Mouse (Mus musculus) ovary, postnatal 36 days (tissue): ENCODE data around the gene Zfp169.
"Not testable (repeated sequence)": the region's sequence is repeated elsewhere in the genome, so short reads cannot be mapped to it uniquely, and the experiment has no call there.

Experiments
- DNase-seq: peaks from one replicate; pipeline ENCODE4 v3.0.0; 2022; ENCODE audit warnings: low spot score, mixed read lengths

Zfp169 gene

DNA sequence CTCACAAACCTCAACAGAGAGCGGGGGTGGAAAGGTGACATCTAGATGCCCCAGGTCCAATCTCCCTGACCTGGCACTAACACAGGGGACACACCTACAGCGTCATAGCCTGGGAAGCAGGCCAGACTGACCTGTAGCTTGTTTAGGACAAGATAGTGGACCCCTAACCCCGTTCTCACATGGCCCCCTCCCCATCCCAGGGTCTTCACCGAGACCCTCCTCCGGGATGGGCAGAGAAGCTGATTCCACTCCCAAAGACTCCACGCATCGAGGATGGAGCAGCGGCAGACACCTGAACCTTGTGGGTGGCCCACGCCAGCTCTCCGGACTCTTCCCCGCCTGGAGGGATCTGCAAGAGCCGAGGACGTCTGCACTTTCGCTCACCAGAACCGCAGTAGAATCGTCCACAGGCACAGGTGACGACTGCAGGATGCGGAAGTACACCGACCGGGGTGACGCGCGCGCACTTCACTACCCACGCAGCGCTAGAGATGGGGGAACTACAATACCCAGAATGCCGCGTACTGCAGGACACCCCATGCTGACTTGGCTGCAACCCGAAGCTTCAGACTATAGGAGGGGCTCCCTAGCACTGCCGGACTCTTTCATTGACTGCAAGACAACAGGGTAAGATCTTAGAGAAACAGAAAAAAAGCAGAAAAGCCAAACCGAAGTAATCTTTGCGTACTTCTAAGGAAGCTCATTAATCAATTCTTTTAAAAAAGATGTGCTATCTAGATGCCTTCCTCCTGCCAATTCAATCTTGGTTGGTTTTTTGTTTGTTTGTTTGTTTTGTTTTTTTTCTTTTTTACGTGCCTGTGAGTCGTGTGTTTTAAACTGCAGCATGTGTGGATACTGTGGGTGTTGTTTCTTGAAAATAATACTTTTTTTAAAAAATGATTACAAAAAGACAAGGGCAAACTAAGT, at the start of gene Zfp169, which contains the start of gene A830005F24Rik:
Zfp169 (minus strand) TSS at position 449 of the 927 bp plus-strand sequence.
A830005F24Rik (plus strand) TSS at position 568 of the 927 bp plus-strand sequence.
- DNase-seq = peak; percentile 75

DNA sequence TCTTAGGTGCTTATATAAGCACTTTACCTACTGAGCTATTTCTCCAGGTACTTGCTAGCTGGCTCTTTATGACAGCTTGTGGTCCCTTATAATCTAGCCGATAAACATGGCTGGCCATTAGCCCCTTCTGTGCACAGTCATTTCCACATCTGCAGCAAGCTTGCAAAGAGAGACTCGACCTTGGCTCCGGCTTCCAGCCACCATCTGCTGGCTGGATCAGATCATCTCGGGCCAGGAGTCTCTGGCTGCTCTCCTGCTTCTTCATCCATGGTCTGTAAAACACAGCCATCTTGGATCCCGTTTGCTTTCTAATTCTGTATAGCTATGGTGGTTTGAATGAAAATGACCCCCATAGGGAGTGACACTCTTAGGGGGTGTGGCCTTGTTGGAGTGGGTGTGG, 49.1 kb upstream of the Zfp169 start:
- DNase-seq = no peak

DNA sequence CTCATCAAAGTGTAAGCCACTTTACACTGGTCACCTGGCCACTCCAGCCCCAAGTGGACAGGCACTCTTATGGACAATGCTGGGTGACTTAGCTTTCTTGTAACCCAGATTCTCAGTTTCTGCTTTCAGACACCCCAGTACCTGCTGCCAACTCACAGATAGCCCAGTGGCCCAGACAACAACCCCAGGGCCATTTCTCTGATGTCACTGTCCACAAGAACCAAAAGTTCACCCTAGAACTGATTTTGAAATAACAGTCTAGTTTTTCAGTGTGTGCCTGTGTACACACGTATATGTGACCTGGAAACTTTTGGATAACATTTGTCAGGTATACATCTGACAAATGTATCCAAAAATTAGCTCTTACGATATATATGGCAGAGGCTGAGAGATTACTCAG, 48.2 kb upstream of the Zfp169 start:
- no peak for DNase-seq

DNA sequence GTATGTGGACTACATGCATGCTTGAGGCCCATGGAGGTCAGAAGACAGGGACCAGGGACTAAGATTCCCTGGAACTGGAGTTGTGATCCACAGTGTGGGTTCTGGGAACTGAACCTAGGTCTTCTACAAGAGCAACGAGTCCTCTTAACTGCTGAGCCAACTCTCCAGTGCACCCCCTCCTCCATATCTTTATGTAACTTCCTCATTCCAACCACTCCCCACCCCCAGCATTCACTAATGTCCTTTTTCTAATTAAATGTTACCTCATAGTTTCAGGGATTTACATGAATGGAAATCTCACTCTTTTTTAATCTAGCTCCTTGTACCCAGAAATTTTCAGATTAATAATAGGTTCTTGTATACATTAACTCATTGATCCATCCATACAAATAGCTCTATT, 42.7 kb upstream of the Zfp169 start:
- DNase-seq = no peak

DNA sequence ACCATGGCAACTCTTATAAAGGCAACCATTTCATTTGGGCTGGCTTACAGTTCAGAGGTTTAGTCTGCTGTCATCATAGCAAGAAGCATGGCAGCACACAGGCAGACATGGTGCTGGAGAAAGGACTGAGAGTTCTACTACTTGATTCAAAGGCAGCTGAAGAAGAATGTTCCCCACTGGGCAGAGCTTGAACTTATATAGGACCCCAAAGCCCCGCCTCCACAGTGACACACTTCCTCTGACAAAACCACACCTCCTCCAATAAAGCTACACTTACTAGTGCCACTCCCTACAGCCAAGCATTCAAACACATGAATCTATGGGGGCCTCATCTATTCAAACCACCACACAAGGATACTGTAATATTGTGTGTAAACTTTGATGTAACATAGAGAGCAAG, 41.3 kb upstream of the Zfp169 start:
- DNase-seq = no peak

DNA sequence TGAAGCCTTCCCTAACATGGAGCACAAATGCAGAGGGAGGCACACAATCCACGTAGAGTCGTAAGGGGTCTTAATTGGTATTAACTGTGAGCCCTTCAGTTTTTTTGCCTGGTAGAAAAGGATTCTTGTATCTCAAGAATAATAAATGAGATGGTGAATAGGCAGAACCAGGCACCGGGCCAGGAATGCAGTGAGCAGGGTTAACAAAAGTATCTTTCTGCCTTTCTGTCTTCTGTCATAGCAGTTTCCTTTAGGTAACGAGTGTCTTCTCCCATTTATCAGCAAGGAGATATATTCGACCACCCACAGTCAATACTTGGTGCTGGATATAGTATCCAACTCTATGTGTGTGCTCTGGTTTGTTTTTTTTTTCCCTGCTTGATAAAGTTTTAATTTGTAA, 40.3 kb upstream of the Zfp169 start:
- DNase-seq = no peak

DNA sequence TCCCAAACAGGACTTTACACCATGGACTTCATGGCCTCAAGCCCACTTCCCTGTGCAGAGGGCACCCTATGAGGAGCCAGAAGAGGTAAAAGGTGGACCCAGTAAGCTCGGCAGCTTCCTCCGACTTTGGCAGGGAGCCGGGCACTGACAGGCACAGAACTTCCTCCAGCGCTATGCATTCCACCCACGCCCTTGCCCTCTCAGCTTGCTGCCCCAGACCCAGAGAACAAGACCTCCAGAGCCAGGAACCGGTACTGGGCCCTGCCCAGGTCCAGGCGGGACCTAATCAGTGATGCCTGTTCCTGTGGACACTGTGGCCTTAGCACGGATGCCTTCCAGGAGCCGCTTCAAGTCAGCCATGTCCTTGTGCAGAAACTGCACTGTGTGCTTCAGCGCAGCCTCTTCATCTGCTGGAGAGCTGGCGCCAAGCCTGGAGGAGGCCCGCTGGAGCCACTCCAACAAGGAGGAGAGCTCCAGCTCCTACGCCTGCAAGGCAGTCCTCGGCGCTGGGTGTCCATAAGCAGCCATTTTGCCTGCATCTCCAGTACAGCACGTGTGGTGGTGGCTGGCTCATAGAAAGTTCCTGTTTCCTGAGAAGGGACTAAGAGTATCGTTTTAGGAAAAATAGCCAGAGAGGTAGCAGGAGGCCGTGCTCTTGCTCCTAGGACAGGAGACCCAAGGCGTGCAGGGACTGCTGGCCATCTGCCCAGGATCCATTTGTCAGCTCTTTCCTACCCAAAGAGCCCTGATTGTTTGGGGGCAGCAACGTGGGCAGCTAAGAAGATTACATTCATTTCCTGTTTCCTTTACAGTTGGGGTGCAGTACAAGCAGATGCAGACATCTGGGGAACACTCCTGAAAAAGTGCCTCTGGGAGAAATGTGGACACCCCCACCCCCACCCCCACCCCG, 39.2 kb upstream of the Zfp169 start:
- peak; percentile 94 for DNase-seq

DNA sequence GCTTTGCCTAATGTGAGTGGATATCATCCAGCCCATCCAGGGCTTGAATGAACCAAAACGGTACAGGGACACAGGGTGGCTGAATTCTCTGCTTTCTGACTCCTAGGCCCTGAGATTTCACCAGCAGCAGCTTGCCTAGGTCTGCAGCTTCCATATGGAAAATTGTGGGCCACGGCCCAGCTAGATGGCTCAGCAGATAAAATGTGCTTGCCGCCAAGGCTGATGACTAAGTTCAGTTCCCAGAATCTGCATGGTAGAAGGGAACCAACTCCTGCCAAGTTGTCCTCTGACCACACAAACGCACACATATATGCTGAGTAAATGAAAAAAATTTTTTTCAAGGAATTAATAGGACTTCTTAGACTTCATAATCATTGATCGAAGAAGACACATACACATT, 35.0 kb upstream of the Zfp169 start:
- no peak for DNase-seq

DNA sequence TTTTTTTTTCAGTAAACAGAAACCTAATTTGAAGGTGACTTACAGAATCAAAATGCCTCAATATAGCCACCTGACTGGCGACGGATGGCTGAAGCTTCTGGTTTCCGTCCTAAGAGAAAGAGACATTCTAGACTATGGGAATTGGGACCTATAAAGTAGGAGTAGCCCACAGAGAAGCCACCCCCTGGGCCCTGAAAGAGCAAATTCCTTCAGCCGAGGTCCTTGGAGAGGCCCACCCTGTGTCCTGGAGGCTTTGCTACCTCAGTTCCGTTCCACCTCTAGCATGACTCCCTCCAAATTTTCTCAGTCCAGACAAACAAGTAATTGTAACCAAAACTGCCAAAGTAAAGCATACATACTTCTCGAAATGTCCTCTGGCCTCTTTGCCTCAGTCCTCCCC, 34.4 kb upstream of the Zfp169 start:
- DNase-seq = no peak

DNA sequence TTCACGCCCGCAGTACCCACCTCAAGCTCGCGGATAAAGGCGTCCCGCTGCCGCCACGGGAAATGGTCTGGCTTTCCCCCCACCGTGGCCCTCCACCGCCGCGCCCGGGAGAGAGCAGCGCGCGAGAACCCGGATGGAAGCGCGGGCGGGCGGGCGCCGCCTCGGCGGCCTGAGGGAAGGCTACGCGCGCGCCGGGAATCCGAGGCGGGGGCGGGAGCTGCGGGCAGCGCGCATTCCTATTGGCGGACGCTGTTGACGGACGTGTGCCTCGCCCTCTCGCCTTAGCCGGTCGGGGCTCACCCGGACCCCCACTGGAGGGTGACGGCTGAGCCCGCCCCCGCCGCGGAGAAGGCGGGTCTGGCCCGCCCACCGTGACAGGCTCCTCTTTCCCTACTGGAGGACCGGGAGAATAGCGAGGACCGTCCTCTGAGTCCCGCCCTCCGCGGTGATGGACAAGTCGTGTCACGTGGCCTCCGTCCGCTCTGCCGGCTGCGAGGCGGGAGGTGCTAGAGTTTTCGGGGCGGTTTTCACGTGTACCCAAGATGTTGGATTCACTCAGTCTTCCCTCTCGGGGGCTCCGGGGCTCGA, 33.2 kb upstream of the Zfp169 start:
- peak; percentile 100 for DNase-seq

DNA sequence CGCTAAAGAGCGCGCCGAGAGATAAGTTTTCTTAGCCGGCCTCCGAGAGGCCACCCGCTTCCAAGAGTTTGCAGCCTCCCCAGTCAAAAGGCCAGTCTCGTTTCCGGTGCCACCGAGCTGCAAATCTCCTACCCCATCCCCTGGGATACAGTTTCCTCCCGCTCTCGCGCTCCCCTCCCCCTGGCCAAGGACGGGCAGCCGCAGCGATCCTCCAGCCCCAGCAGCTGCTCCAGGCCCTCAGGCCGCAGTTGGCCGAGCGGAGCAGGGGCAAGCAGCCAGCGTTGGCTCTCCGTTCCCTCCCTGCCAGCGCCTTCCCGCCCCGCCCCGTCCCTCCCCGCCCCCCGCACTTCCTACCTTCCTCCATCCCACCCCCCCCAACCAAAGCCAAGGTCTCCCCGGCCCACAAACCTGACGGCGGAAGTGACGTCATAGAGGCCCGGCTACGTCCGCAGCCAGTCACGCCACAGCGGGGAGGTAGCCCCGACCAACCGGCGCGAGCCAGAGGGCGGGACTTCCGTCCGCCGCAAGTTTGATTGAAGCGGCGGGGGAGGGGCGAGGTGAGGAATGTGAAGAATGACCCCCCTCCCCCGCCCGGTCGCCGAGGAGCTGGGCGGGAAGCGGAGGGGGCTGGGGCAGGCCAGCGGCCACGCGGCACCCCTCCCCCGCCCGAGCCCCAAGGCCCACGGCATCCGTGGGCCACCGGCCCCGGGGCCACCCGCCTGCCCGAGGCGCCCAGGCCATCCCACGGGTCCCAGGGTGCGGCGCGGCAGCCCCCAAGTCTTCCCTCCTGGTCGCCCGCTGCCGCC, 32.4 kb upstream of the Zfp169 start:
- peak; percentile 97 for DNase-seq

DNA sequence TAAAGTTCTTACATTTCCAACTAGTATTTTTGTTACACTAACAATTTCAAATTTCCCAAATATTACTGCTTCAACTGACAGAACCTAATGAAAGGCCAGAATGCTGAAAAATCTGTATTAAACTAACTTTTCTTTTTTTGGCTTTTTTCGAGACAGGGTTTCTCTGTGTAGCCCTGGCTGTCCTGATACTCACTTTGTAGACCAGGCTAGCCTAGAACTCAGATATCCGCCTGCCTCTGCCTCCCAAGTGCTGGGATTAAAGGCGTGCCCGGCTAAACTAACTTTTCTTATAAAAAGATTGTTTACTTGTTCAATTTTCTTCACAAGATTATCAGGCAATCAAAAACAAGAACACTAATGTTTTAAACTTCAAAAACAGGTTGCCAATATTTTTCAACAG, 31.6 kb upstream of the Zfp169 start:
- DNase-seq = no peak

DNA sequence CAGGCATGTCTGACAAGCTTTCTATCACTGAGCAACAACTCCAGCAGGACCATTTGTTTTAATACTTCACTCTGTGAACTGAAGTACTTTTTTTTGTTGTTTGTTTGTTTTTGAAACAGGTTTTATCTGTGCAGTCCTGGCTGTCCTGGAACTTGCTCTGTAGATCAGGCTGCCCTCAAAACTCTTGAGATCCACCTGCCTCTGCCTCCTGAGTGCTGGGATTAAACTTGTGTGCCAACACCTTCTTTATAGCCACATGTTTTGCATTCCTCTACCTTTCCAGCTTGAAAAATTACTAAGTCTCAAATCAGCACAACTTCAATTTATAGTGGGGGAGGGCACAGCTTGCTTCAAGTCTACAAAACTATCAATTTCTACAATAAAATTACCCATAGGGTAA, 31.1 kb upstream of the Zfp169 start:
- DNase-seq = no peak

DNA sequence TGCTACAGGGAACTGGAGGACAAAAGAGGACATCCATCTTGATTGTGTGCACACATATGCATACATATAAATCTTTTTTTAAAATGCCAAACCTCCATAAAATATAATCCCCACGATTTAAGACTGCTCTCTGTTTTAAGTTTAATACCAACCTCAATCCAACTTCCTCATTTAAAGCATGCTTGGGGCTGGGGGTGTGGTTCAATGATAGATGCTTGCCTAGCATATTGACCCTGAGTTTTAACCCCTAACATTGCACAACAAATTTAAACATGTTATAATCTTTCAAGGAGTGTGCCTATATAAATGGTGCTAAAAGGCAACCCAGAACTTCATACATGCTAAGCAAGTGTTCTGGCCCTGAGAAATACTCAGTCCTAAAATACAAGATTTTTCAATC, 27.2 kb upstream of the Zfp169 start:
- no peak for DNase-seq

DNA sequence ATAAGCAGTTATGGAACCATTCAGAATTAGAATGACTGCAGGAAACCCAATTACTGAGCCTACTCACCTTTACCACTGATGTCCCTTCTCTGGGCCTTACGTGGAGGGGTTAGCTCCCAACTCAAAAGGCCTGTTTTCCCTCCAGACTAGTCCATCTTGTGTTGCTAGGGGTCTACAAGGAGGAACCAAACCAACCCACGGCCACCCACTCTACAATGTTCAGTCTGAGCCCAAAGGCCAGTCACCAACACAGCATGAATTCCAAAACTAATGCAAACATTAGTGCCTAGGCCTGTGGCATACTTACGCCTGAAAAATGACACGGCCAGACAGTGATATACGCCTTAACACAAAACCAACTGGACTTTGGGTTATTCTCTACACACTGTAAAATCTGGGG, 20.2 kb upstream of the Zfp169 start:
- DNase-seq = no peak

DNA sequence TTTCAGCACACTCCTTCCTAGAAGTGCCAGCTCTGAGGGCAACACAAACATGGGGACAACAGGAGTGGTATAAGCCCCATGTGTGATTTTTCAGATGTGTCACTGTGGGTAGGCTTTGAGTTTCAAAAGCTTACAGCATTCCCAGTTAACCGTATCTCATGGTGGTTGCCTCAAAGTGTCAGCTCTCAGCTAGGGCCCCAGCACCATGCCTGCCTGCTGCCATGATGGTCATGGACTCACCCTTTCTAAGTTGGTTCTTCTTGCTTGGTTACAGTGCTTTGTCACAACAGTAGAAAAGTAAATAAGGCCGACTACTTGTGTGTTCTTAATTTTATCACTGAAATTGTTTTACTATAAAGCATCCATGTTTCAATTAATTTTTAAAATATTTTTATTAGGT, 18.2 kb upstream of the Zfp169 start:
- no peak for DNase-seq

DNA sequence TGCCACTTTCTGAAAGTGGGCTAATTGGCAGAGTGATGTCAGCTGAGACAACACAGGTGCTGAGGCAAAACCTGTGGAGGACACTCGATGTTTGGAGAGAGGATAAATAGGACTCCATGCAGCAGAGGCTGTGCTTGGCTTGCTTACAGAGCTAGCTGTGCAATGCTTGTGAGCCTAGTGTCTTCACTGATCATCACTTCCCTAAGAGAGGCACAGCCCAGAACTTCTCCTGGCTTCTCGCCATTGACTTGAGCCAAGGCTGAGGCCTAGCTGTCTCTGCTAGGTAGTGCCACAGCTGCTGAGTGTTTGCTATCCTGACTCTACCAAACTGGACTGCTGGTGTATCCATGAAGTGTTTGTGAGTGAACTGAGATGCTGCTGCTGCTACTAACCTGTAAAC, 17.4 kb upstream of the Zfp169 start:
- DNase-seq = peak; percentile 52

DNA sequence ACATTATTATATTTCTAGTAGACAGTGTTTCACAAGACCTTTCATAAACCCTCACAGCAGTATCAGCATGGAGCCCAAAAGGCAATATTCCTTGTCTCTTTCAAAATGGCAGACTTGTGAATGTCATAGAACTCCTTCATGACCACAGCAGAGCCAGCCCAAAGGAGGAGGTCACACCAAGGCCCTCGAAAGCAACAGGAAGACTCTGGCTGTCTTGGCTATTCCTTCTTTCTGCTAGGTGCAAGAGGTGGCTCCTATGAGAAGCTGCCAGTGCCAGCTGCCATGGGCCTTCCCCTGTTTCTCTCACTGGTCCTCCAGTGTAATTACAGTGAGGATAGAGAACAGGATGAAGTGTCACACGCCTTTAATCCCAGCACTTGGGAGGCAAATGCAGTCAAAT, 15.8 kb upstream of the Zfp169 start:
- no peak for DNase-seq

DNA sequence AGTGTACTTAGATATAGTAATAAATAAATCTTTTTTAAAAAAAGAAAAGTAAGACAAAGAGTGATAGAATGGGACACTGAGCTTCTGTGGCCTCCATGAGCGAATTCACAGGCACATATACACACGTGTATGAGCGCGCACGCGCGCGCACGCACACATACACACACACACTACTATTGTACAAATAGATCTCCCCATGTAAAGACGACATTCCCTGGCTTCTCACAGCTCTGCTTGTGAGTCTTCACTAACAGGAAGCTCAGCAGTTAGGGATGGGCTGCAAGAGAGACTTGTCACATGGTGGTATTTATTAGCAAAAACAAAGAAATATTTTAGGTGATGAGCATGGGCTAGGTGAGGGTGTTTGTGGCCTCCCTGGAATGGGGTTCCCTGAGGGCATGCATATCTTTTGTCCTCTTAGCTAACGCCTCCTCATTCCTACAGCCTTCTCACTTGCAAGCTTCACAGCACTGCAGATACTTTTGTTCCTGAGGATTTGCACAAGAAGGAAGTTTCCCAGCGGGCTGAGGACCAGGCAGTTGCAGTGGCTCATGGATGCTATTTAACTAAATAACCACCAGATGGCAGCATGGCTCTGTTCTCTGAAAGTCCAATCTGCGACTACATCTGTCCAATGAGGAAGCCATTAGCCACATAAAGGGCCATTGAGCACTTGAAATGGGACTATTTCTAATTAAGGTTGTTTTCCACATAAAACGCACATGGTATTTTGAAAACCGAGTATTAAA, 15.0 kb upstream of the Zfp169 start:
- DNase-seq = no peak

DNA sequence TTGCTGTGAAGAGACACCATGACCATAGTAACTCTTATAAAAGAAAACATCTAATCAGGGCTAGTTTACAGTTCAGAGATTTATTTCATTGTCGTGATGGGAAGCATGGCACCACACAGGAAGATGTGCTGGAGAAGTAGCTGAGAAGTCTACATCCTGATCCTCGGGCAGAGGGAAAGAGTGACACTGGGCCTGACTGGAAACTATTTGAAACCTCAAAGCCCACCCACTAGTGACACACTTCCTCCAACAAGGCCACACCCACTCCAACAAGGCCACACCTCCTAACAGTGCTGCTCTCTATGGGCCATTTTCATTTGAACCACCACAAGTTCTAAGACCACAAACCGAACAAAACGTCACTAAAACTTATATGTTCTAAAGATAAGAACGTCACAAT, 12.5 kb upstream of the Zfp169 start:
- DNase-seq = no peak

DNA sequence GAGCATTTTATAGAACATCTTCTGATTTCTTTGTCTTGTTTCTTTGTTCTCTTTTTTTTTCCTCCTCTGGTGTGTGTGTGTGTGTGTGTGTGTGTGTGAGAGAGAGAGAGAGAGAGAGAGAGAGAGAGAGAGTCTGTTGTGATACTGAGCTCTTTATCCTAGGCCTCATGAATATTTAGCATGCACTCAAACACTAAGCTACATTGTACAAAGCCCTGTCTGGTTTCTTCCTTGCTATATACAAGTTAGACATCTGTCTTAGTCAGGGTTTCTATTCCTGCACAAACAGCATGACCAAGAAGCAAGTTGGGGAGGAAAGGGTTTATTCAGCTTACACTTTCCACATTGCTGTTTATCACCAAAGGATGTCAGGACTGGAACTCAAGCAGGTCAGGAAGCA, 5.9 kb upstream of the Zfp169 start:
- DNase-seq = not testable (repeated sequence)
